Mouse (Mus musculus): ENCODE measurements around the gene Coa7.

DNA sequence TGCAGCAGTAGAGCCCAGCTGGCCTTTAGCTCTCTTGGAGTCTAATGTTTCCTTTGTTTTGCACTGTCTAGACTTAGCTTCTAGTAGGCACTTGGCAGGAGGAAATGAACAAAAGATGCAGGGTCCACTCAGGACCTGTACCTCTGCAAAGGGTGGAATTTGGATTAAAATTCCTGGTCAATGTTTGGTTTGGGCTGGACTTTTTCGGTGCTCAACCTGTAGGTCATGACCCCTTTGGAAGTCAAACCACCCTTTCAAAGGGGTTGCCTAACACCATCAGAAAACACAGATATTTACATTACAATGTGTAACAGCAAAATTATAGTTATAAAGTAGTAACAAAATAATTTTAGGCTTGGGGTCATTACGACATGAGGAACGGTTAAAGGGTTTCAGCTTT lies 21.1 kb downstream of the Coa7 start:
- TF ChIP-seq CTCF (IDR thresholded peaks at IDR 0.05; ENCODE audit: low read depth) (no peak), EP300 (IDR thresholded peaks at IDR 0.05; ENCODE audit: low read depth) (no peak)
